Mouse (Mus musculus) right cerebral cortex, postnatal 10 days (tissue): Measurements from ENCODE around the gene Sart1.
"Not testable (repeated sequence)": the region's sequence is repeated elsewhere in the genome, so short reads cannot be mapped to it uniquely, and the experiment has no call there.

Experiments used
- DNase-seq, 2 experiments: peaks; one replicate each; pipeline ENCODE4 v3.0.0; 2021; ENCODE audit warnings: low spot score in 2 of 2

Sart1 gene

GRCm38 (mm10) chr19:5414534-5414957 is 26.0 kb upstream of the Sart1 start:
- no peak for DNase-seq

GRCm38 (mm10) chr19:5413840-5414239 is 25.3 kb upstream of the Sart1 start:
- no peak for DNase-seq

GRCm38 (mm10) chr19:5411961-5412360 is 23.5 kb upstream of the Sart1 start:
- DNase-seq = no peak

- no peak for DNase-seq
Measured at GRCm38 (mm10) chr19:5410641-5411040, 22.1 kb upstream of the Sart1 start.

GRCm38 (mm10) chr19:5409068-5409467 is 20.6 kb upstream of the Sart1 start:
- DNase-seq = no peak

GRCm38 (mm10) chr19:5408057-5409001 is 19.8 kb upstream of the Sart1 start:
- DNase-seq = no peak

- no peak for DNase-seq
Measured at GRCm38 (mm10) chr19:5407133-5407532, 18.6 kb upstream of the Sart1 start.

- not testable (repeated sequence) for DNase-seq
Measured at GRCm38 (mm10) chr19:5406531-5407126, 18.1 kb upstream of the Sart1 start.

GRCm38 (mm10) chr19:5405924-5406323 is 17.4 kb upstream of the Sart1 start:
- no peak for DNase-seq

- DNase-seq = no peak
Measured at GRCm38 (mm10) chr19:5402293-5402692, 13.8 kb upstream of the Sart1 start, which contains the start of gene Tsga10ip. Gene Tsga10ip (minus strand): TSS chr19:5402526.

GRCm38 (mm10) chr19:5401073-5401472 is 12.6 kb upstream of the Sart1 start:
- not testable (repeated sequence) for DNase-seq

- no peak for DNase-seq
Measured at GRCm38 (mm10) chr19:5395371-5395770, 6.9 kb upstream of the Sart1 start.

GRCm38 (mm10) chr19:5394168-5394567 is 5.7 kb upstream of the Sart1 start:
- DNase-seq = no peak

- DNase-seq = no peak
Measured at GRCm38 (mm10) chr19:5392892-5393291, 4.4 kb upstream of the Sart1 start.

GRCm38 (mm10) chr19:5390416-5390815 is 1.9 kb upstream of the Sart1 start:
- DNase-seq = no peak

- no peak for DNase-seq
Measured at GRCm38 (mm10) chr19:5389647-5390046, 1.1 kb upstream of the Sart1 start.

- DNase-seq = peak in 1 of 2 experiments; percentile 64
Measured at GRCm38 (mm10) chr19:5388011-5388441, 477 bp downstream of the Sart1 start.

GRCm38 (mm10) chr19:5384715-5385114 is 3.8 kb downstream of the Sart1 start:
- DNase-seq = no peak

GRCm38 (mm10) chr19:5383326-5383725 is 5.2 kb downstream of the Sart1 start:
- no peak for DNase-seq

- DNase-seq = no peak
Measured at GRCm38 (mm10) chr19:5377446-5377845, 11.1 kb downstream of the Sart1 start.

- no peak for DNase-seq
Measured at GRCm38 (mm10) chr19:5374748-5375147, 13.8 kb downstream of the Sart1 start.

GRCm38 (mm10) chr19:5374177-5374576 is 14.3 kb downstream of the Sart1 start:
- no peak for DNase-seq

GRCm38 (mm10) chr19:5372724-5373123 is 15.8 kb downstream of the Sart1 start:
- no peak for DNase-seq
